Comparison of ENCODE assay signal across 8 mouse cellular contexts in genomic region chr1:155416701-155417677, GRCm38 (mm10). TPM values are rescaled to one million over a fixed set of nuclear protein-coding genes. Genes with fewer than 3 reads are reported as not detected.
DNase-seq lines count a peak whose midpoint lies in the region; ATAC-seq lines count a peak whose summit lies in the region.

TSS of gene Xpr1 (minus strand) at chr1:155417415.

- no peaks in the 10 kb centered on the region for H3K27me3 ChIP-seq in forebrain, embryonic 10.5 days (ENCODE audit: poor library complexity, severe bottlenecking)
- no peaks in the 10 kb centered on the region for H3K27me3 ChIP-seq in heart, embryonic 16.5 days (ENCODE audit: control insufficient read depth, insufficient read depth, low read length)
- no peaks in the 10 kb centered on the region for H3K27me3 ChIP-seq in liver, embryonic 15.5 days
- no peaks in the 10 kb centered on the region for H3K27me3 ChIP-seq in neural tube, embryonic 12.5 days (replicated peaks)

- peak within 1 kb of the TSS; percentile 92 for H3K27ac ChIP-seq in forebrain, embryonic 10.5 days
- peak within 1 kb of the TSS; percentile 90 for H3K27ac ChIP-seq in heart, embryonic 16.5 days (ENCODE audit: low read length)
- H3K27ac ChIP-seq in liver, embryonic 15.5 days (replicated peaks): peak within 1 kb of the TSS; percentile 88
- H3K27ac ChIP-seq in neural tube, embryonic 12.5 days: peak within 1 kb of the TSS; percentile 93

- no peaks in the 10 kb centered on the region for H3K36me3 ChIP-seq in forebrain, embryonic 10.5 days (replicated peaks)
- H3K36me3 ChIP-seq in heart, embryonic 16.5 days (ENCODE audit: control insufficient read depth, insufficient read depth): no peaks in the 10 kb centered on the region
- no peaks in the 10 kb centered on the region for H3K36me3 ChIP-seq in liver, embryonic 15.5 days (replicated peaks)
- no peaks in the 10 kb centered on the region for H3K36me3 ChIP-seq in neural tube, embryonic 12.5 days

- DNase-seq in c-Kit-negative CD71-positive TER-119-positive erythroid progenitor cells, embryonic 14.5 days (ENCODE audit: low read depth, low spot score): peak; percentile 96
- peak; percentile 97 for DNase-seq in forebrain, embryonic 10.5 days (ENCODE audit: extremely low spot score, low spot score)
- peak; percentile 95 to 98 for DNase-seq in kidney, postnatal 36 days
- DNase-seq in telencephalon, adult 2 months (ENCODE audit: low read depth, low spot score): peak; percentile 78

- H3K4me1 ChIP-seq in forebrain, embryonic 10.5 days: peaks cover 25% of the 10 kb centered on the region
- peaks cover 7% of the 10 kb centered on the region for H3K4me1 ChIP-seq in heart, embryonic 16.5 days (ENCODE audit: control insufficient read depth, insufficient read depth, low read length)
- peaks cover 29% of the 10 kb centered on the region for H3K4me1 ChIP-seq in liver, embryonic 15.5 days (replicated peaks)
- peaks cover 5% of the 10 kb centered on the region; the same call in 1 of the 2 replicates for H3K4me1 ChIP-seq in neural tube, embryonic 12.5 days

- H3K9me3 ChIP-seq in forebrain, embryonic 10.5 days: no peaks in the 10 kb centered on the region
- H3K9me3 ChIP-seq in heart, embryonic 16.5 days (replicated peaks; ENCODE audit: control insufficient read depth, low read length): no peaks in the 10 kb centered on the region
- H3K9me3 ChIP-seq in liver, embryonic 15.5 days (replicated peaks): no peaks in the 10 kb centered on the region
- no peaks in the 10 kb centered on the region for H3K9me3 ChIP-seq in neural tube, embryonic 12.5 days

- peak; percentile 82 for ATAC-seq in CD4-positive, CD25-positive, alpha-beta regulatory T cell, adult 4 months
- ATAC-seq in heart, embryonic 16.5 days (replicated peaks; ENCODE audit: extremely low read depth, insufficient read depth, low FRiP score): peak; percentile 96
- peak; percentile 94 for ATAC-seq in liver, embryonic 15.5 days (ENCODE audit: insufficient read depth)
- peak; percentile 93 for ATAC-seq in neural tube, embryonic 12.5 days (ENCODE audit: low FRiP score, low read depth)

- 1% methylated on average over 70 of the region's 82 CpGs for WGBS in forebrain, embryonic 10.5 days
- WGBS in heart, embryonic 16.5 days: 0% methylated on average over 73 of the region's 82 CpGs
- whole genome bisulfite sequencing in liver, embryonic 15.5 days (ENCODE audit: insufficient replicate concordance): under 1% methylated on average over 80 of the region's 82 CpGs
- 0% methylated on average over 64 of the region's 82 CpGs for WGBS in neural tube, embryonic 12.5 days

- H3K4me3 ChIP-seq in forebrain, embryonic 10.5 days: peak within 1 kb of the TSS; percentile 95
- H3K4me3 ChIP-seq in heart, embryonic 16.5 days (ENCODE audit: low read length): peak within 1 kb of the TSS; percentile 97
- H3K4me3 ChIP-seq in liver, embryonic 15.5 days (replicated peaks): peak within 1 kb of the TSS; percentile 94
- peak within 1 kb of the TSS; percentile 90 for H3K4me3 ChIP-seq in neural tube, embryonic 12.5 days

- peak within 1 kb of the TSS; percentile 89 for H3K4me2 ChIP-seq in heart, embryonic 16.5 days (ENCODE audit: low read depth, low read length)
- peak within 1 kb of the TSS; percentile 68 for H3K4me2 ChIP-seq in liver, embryonic 15.5 days
- H3K4me2 ChIP-seq in neural tube, embryonic 12.5 days (replicated peaks): peak within 1 kb of the TSS; percentile 69

- peak within 1 kb of the TSS; percentile 91 for H3K9ac ChIP-seq in heart, embryonic 16.5 days (ENCODE audit: low read length)
- H3K9ac ChIP-seq in liver, embryonic 15.5 days: peak within 1 kb of the TSS; percentile 96
- peak within 1 kb of the TSS; percentile 89 for H3K9ac ChIP-seq in neural tube, embryonic 12.5 days

RNA-seq across cellular contexts. Expression of gene Xpr1, which starts in this region (rescaled TPM):
- polyA plus RNA-seq in CD4-positive, CD25-positive, alpha-beta regulatory T cell, adult 4 months (2017; shearing (Covaris generic)): 10 to 100 TPM; 18.0 to 20.9 TPM
- 10.7 and 11.2 TPM in 2 replicates for polyA plus RNA-seq in forebrain, embryonic 10.5 days (2016; fragmentation: Nextera tagmentation; extraction: Ambion mirVana)
- polyA plus RNA-seq in heart, embryonic 16.5 days (2015; fragmentation: Nextera tagmentation; extraction: Ambion mirVana): 9.1 and 9.3 TPM in 2 replicates
- polyA plus RNA-seq in liver, embryonic 15.5 days (2015; fragmentation: Nextera tagmentation; extraction: Ambion mirVana): 3.8 and 4.4 TPM in 2 replicates
- 30.8 and 32.3 TPM in 2 replicates for polyA plus RNA-seq in neural tube, embryonic 12.5 days (2016; fragmentation: Nextera tagmentation; extraction: Ambion mirVana)

Comparison
In these comparisons a context has a peak if more than half of its experiments do, and no peak if none do; other contexts are left out.
1. Peak in every context shown above with its lines: DNase-seq, ATAC-seq, H3K4me3 ChIP-seq and H3K27ac ChIP-seq.